8 mouse cellular contexts compared by ENCODE assay signal in the genomic region with DNA sequence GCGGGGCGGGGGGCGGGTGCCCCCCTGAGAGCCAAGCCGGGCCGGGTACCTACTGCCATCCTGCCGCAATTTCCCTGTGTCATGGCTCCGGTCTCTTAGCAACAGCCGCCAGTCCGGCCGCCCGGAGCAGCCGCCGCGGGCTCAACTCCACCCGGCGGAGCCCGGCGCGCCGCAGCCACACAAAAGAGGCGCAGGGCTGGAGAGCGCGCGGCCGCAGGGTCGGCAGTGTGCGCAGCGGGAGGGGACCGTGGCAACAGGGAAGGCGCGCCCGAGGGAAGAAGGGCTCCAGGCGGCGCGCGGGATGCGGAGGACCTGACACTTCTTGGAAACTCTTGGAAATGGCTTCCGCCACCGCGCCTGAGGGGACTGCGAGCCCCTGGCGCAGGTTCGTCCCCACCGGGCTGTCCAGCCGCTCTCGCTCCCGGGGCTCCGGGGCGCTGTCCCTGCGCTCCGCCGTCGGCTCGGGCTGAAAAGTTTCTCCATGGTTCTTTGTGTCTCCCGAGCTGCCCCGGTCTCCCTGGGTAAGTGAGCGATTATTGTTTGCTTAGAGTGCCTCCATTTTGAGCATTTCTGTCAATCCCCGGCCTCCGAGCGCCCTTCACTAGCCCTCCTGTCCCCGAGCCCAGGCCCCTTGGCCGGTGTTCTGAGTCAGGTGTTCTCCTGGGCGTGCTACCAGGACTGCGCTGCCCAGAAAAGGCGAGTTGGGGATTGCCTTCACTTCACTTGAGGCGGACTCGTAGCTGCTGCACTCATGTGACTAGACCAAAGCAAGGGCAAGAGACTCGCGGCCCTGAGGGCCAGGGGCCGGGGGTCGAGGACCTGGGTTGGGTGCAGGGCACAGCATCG. TPM values are rescaled to one million over a fixed set of nuclear protein-coding genes. Genes with fewer than 3 reads are reported as not detected.
A peak's percentile ranks its signal among the peaks of the same experiment; 100 is the strongest.
DNase-seq lines count a peak whose midpoint lies in the region; ATAC-seq and TF ChIP-seq lines count a peak whose summit lies in the region.

No protein-coding gene starts in this region.

- peak overlapping the region; percentile 50 for H3K9ac ChIP-seq in lung, embryonic 14.5 days
- H3K9ac ChIP-seq in kidney, postnatal 0 days (ENCODE audit: low read depth, low read length) = peak overlapping the region; percentile 49; the same call in 1 of the 2 replicates
- no peak overlapping the region for H3K9ac ChIP-seq in liver, embryonic 16.5 days (ENCODE audit: low read depth, low read length)

- peaks cover 51% of the 10 kb centered on the region for H3K27me3 ChIP-seq in lung, embryonic 14.5 days (ENCODE audit: insufficient read depth, low read length)
- peaks cover 46% of the 10 kb centered on the region for H3K27me3 ChIP-seq in kidney, postnatal 0 days (ENCODE audit: insufficient read depth, low read length)
- peaks cover 63% of the 10 kb centered on the region for H3K27me3 ChIP-seq in liver, embryonic 16.5 days (ENCODE audit: control insufficient read depth, insufficient read depth, low read depth, low read length)
- H3K27me3 ChIP-seq in small intestine, adult 2 months (ENCODE audit: control insufficient read depth, insufficient read depth, low read length) = peaks cover 37% of the 10 kb centered on the region

- ATAC-seq in lung, embryonic 14.5 days (ENCODE audit: insufficient read depth) = peak; percentile 55
- peak; percentile 24 for ATAC-seq in granulocyte monocyte progenitor cell, adult 5-6 weeks (replicated peaks; ENCODE audit: poor library complexity, severe bottlenecking)
- ATAC-seq in kidney, postnatal 0 days (replicated peaks; ENCODE audit: low FRiP score, low read depth) = 0 out of 2 replicates have a peak, but pooled peaks have one; percentile 30
- ATAC-seq in liver, embryonic 16.5 days (ENCODE audit: low read depth) = no peak

- TF ChIP-seq POLR2A in lung, adult 2 months (IDR thresholded peaks at IDR 0.05; ENCODE audit: borderline replicate concordance, extremely low read depth, low read depth, low read length) = no peak
- TF ChIP-seq POLR2A in small intestine, adult 2 months (IDR thresholded peaks at IDR 0.05; ENCODE audit: low read depth, low read length) = no peak

- H3K36me3 ChIP-seq in lung, embryonic 14.5 days (ENCODE audit: insufficient read depth) = no peaks in the 10 kb centered on the region
- no peaks in the 10 kb centered on the region for H3K36me3 ChIP-seq in kidney, postnatal 0 days (ENCODE audit: insufficient read depth, low read length)
- no peaks in the 10 kb centered on the region for H3K36me3 ChIP-seq in liver, embryonic 16.5 days (ENCODE audit: control insufficient read depth, insufficient read depth)
- no peaks in the 10 kb centered on the region for H3K36me3 ChIP-seq in small intestine, adult 2 months (ENCODE audit: control insufficient read depth, insufficient read depth, low read length)

- under 1% methylated on average over 65 of the region's 72 CpGs for WGBS in lung, embryonic 14.5 days
- 2% methylated on average over 66 of the region's 72 CpGs for WGBS in lung, adult 2 months
- under 1% methylated on average over 68 of the region's 72 CpGs for WGBS in kidney, postnatal 0 days
- WGBS in liver, embryonic 16.5 days (ENCODE audit: insufficient replicate concordance) = 2% methylated on average over 57 of the region's 72 CpGs
- WGBS in small intestine, adult 2 months = 2% methylated on average over 72 of the region's 72 CpGs

- H3K27ac ChIP-seq in lung, embryonic 14.5 days (ENCODE audit: low read depth) = no peak overlapping the region
- no peak overlapping the region for H3K27ac ChIP-seq in kidney, postnatal 0 days
- H3K27ac ChIP-seq in liver, embryonic 16.5 days (ENCODE audit: low read length) = no peak overlapping the region
- H3K27ac ChIP-seq in small intestine, adult 2 months (ENCODE audit: insufficient read depth, low read depth, low read length) = no peak overlapping the region

- peak overlapping the region; percentile 84 for H3K4me2 ChIP-seq in lung, embryonic 14.5 days
- peak overlapping the region; percentile 81 for H3K4me2 ChIP-seq in kidney, postnatal 0 days (ENCODE audit: low read length)
- peak overlapping the region; percentile 39 for H3K4me2 ChIP-seq in liver, embryonic 16.5 days (ENCODE audit: low read depth, low read length)

- peaks cover 6% of the 10 kb centered on the region; the same call in 1 of the 2 replicates for H3K4me1 ChIP-seq in lung, embryonic 14.5 days (ENCODE audit: insufficient read depth)
- H3K4me1 ChIP-seq in lung, adult 2 months (ENCODE audit: control insufficient read depth, insufficient read depth, low read length) = peaks cover 5% of the 10 kb centered on the region; the same call in 1 of the 2 replicates
- H3K4me1 ChIP-seq in kidney, postnatal 0 days (replicated peaks; ENCODE audit: insufficient read depth, low read length) = peaks cover 9% of the 10 kb centered on the region
- H3K4me1 ChIP-seq in liver, embryonic 16.5 days (ENCODE audit: control insufficient read depth, low read depth, low read length) = no peaks in the 10 kb centered on the region
- peaks cover 9% of the 10 kb centered on the region for H3K4me1 ChIP-seq in small intestine, adult 2 months (ENCODE audit: control insufficient read depth, insufficient read depth, insufficient read length, low read length)

- no peak for TF ChIP-seq CTCF in lung, embryonic 14.5 days (IDR thresholded peaks at IDR 0.05; ENCODE audit: low read depth)
- no peak for TF ChIP-seq CTCF in lung, adult 2 months (IDR thresholded peaks at IDR 0.05; ENCODE audit: insufficient read depth, low read length)
- TF ChIP-seq CTCF in kidney, postnatal 0 days (IDR thresholded peaks at IDR 0.05; ENCODE audit: low read depth) = no peak
- no peak for TF ChIP-seq CTCF in small intestine, adult 2 months (IDR thresholded peaks at IDR 0.05; ENCODE audit: extremely low read depth, insufficient read length, insufficient replicate concordance, low read depth, low read length)

- no peaks in the 10 kb centered on the region for H3K9me3 ChIP-seq in lung, embryonic 14.5 days (ENCODE audit: low read depth, low read length)
- no peaks in the 10 kb centered on the region for H3K9me3 ChIP-seq in kidney, postnatal 0 days (replicated peaks; ENCODE audit: low read length)
- no peaks in the 10 kb centered on the region for H3K9me3 ChIP-seq in liver, embryonic 16.5 days (replicated peaks; ENCODE audit: control insufficient read depth, low read length)

- peak; percentile 69 for DNase-seq in lung, embryonic 14.5 days
- no peak for DNase-seq in lung, adult 2 months
- peak; percentile 73 for DNase-seq in embryo, embryonic 10.5 days (ENCODE audit: low spot score)
- DNase-seq in kidney, postnatal 0 days (ENCODE audit: low spot score) = peak; percentile 34
- DNase-seq in spleen, postnatal 4 days (ENCODE audit: low spot score in 2 of 2) = no peak

- peak overlapping the region; percentile 51 for H3K4me3 ChIP-seq in lung, embryonic 14.5 days (ENCODE audit: low read depth, low read length)
- H3K4me3 ChIP-seq in lung, adult 2 months (replicated peaks; ENCODE audit: extremely low read depth, low read depth, low read length) = no peak overlapping the region
- H3K4me3 ChIP-seq in kidney, postnatal 0 days (replicated peaks; ENCODE audit: low read depth, low read length) = peak overlapping the region; percentile 45
- peak overlapping the region; percentile 8 for H3K4me3 ChIP-seq in liver, embryonic 16.5 days (ENCODE audit: low read depth, low read length)
- H3K4me3 ChIP-seq in small intestine, adult 2 months (ENCODE audit: low read depth, low read length) = peak overlapping the region; percentile 35

RNA-seq across cellular contexts. Expression of a gene that starts 10.8 kb away (rescaled TPM):
- 0.41 and 0.54 TPM in 2 replicates for polyA plus RNA-seq in lung, embryonic 14.5 days (2014; fragmentation: Nextera tagmentation; extraction: Ambion mirVana)
- polyA plus RNA-seq in lung, adult 2 months (2012; rRNA removed) = 0.05 and 0.12 TPM in 2 replicates
- total RNA-seq in granulocyte monocyte progenitor cell, adult 5-6 weeks (2014; fragmentation: Nextera tagmentation) = not detected in 2 replicates
- total RNA-seq in granulocyte monocyte progenitor cell, adult 5-6 weeks (2017) = not detected in 2 replicates
- polyA plus RNA-seq in kidney, postnatal 0 days (2015; fragmentation: Nextera tagmentation; extraction: Ambion mirVana) = 0.61 and 0.74 TPM in 2 replicates
- not detected in 2 replicates for polyA plus RNA-seq in liver, embryonic 16.5 days (2015; fragmentation: Nextera tagmentation; extraction: Ambion mirVana)
- 0.34 and 0.48 TPM in 2 replicates for polyA plus RNA-seq in small intestine, adult 2 months (2012; rRNA removed)

Comparison
In these comparisons a context has a peak if more than half of its experiments do, and no peak if none do; other contexts are left out.
1. DNase-seq: peak in lung, embryonic 14.5 days (single experiment), embryo, embryonic 10.5 days (single experiment) and kidney, postnatal 0 days (single experiment); none in lung, adult 2 months (single experiment) and spleen, postnatal 4 days (0 of 2).
2. Peak in every context shown above with its lines, with median percentiles within 50 percentile points of each other: H3K4me2 ChIP-seq.